Mouse (Mus musculus): ENCODE measurements at regions not wholly inside any gene's neighbourhood (a gene's known extent, or its start where the extent isn't known, plus 50 kb on each side); places are given as distances from the start of the nearest gene placed in this dataset.
"Not testable (repeated sequence)": the region's sequence is repeated elsewhere in the genome, so short reads cannot be mapped to it uniquely, and the experiment has no call there.

DNA sequence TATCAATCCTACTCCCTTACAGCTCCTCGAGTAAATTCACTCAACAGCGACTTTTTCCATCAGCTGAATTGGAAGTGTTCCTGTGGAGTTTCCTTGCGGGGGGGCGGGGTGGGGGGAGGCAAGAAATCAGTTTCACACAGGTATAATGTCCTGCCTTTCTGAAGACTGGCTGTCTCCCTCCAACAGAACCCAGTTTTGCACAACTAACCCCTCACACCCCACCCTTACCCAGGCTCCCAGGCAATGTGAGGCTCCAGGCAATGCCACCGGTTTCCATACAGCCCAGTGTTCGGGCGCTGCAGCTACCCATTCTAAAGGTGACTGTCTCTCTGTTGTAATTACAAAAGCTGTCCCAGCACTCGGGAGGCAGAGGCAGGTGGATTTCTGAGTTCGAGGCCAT lies 95.1 kb upstream of the Map3k1 start:
- Histone ChIP-seq H3K4me3 (ENCODE audit: low read depth, low read length) (no peak overlapping the region), H3K36me3 (replicated peaks) (no peaks in the 10 kb centered on the region), H3K27me3 (ENCODE audit: insufficient read depth, low read length) (no peaks in the 10 kb centered on the region), H3K9me3 (replicated peaks) (no peaks in the 10 kb centered on the region), H3K4me1 (ENCODE audit: insufficient read depth, low read depth, low read length) (peaks cover 28% of the 10 kb centered on the region)
- ATAC-seq (ENCODE audit: extremely low read depth, insufficient number of reproducible peaks, low FRiP score, poor library complexity, severe bottlenecking) (no peak), DNase-seq (ENCODE audit: low spot score) (no peak)
- TF ChIP-seq CTCF (IDR thresholded peaks at IDR 0.05; ENCODE audit: low read depth, low read length) = no peak
- no peak for TF ChIP-seq TAL1 (conservative IDR thresholded peaks at IDR 0.05; ENCODE audit: low read depth, low read length)
- no peak for TF ChIP-seq GATA2 (IDR thresholded peaks at IDR 0.05; ENCODE audit: borderline replicate concordance, low read depth, low read length)
- TF ChIP-seq GATA1 (IDR thresholded peaks at IDR 0.05; ENCODE audit: borderline replicate concordance, low read length) = no peak
- no peak for TF ChIP-seq POLR2AphosphoS5 (IDR thresholded peaks at IDR 0.05; ENCODE audit: insufficient replicate concordance, low read depth, low read length)

DNA sequence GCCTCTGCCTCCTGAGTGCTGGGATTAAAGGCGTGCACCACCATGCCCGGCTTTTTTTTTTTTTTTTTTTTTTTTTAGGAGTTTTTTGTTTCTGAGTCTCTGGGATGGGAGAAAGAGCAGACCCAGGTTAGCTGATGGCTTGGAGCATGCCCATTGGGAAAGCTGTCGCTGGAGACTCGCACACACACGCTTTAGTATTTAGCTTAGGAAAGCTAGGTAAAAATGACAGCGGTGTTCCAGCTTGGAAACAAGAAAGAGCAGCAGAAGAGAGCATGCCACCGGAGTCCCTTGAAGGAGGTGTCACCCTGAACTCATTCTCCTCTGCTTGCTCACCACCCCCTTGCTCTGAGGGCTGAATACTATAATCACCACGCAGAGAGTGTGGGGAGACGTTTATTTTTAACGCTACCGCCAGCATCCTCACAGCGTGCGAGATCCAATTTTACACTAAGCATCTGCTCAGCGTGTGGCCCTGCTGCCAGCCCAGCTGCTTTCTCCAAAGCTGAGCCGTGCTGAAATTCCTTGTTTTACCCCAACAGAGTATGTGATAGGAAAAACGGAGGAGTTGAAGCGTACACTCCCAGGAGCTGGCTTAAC lies 95.9 kb upstream of the Map3k1 start:
- DNase-seq (ENCODE audit: low spot score) (peak; percentile 25), ATAC-seq (ENCODE audit: extremely low read depth, insufficient number of reproducible peaks, low FRiP score, poor library complexity, severe bottlenecking) (0 out of 2 replicates have a peak, but pooled peaks have one; percentile 10)
- no peaks in the 10 kb centered on the region for H3K27me3 ChIP-seq (ENCODE audit: insufficient read depth, low read length)
- no peaks in the 10 kb centered on the region for H3K36me3 ChIP-seq (replicated peaks)
- no peaks in the 10 kb centered on the region for H3K9me3 ChIP-seq (replicated peaks)
- H3K4me1 ChIP-seq (ENCODE audit: insufficient read depth, low read depth, low read length) = peaks cover 33% of the 10 kb centered on the region
- TF ChIP-seq GATA2 (IDR thresholded peaks at IDR 0.05; ENCODE audit: borderline replicate concordance, low read depth, low read length) = no peak
- no peak for TF ChIP-seq TAL1 (conservative IDR thresholded peaks at IDR 0.05; ENCODE audit: low read depth, low read length)
- TF ChIP-seq CTCF (IDR thresholded peaks at IDR 0.05; ENCODE audit: low read depth, low read length) = no peak
- no peak for TF ChIP-seq POLR2AphosphoS5 (IDR thresholded peaks at IDR 0.05; ENCODE audit: insufficient replicate concordance, low read depth, low read length)
- TF ChIP-seq GATA1 (IDR thresholded peaks at IDR 0.05; ENCODE audit: borderline replicate concordance, low read length) = no peak
- H3K4me3 ChIP-seq (ENCODE audit: low read depth, low read length) = peak overlapping the region; percentile 58; the same call in 1 of the 2 replicates

GRCm38 (mm10) chr13:111905213-111905701 lies 96.5 kb upstream of the Map3k1 start:
- Histone ChIP-seq H3K36me3 (replicated peaks) (no peaks in the 10 kb centered on the region), H3K4me3 (ENCODE audit: low read depth, low read length) (peak overlapping the region; percentile 58; the same call in 1 of the 2 replicates), H3K9me3 (replicated peaks) (no peaks in the 10 kb centered on the region), H3K4me1 (ENCODE audit: insufficient read depth, low read depth, low read length) (peaks cover 38% of the 10 kb centered on the region), H3K27me3 (ENCODE audit: insufficient read depth, low read length) (no peaks in the 10 kb centered on the region)
- ATAC-seq (ENCODE audit: extremely low read depth, insufficient number of reproducible peaks, low FRiP score, poor library complexity, severe bottlenecking) (peak; percentile 93), DNase-seq (ENCODE audit: low spot score) (peak; percentile 68)
- TF ChIP-seq GATA1 (IDR thresholded peaks at IDR 0.05; ENCODE audit: borderline replicate concordance, low read length) = no peak
- TF ChIP-seq TAL1 (conservative IDR thresholded peaks at IDR 0.05; ENCODE audit: low read depth, low read length) = no peak
- no peak for TF ChIP-seq CTCF (IDR thresholded peaks at IDR 0.05; ENCODE audit: low read depth, low read length)
- TF ChIP-seq GATA2 (IDR thresholded peaks at IDR 0.05; ENCODE audit: borderline replicate concordance, low read depth, low read length) = no peak
- no peak for TF ChIP-seq POLR2AphosphoS5 (IDR thresholded peaks at IDR 0.05; ENCODE audit: insufficient replicate concordance, low read depth, low read length)

GRCm38 (mm10) chr13:111911071-111911470 lies 102.3 kb upstream of the Map3k1 start:
- Histone ChIP-seq H3K4me3 (ENCODE audit: low read depth, low read length) (no peak overlapping the region), H3K36me3 (replicated peaks) (no peaks in the 10 kb centered on the region), H3K27me3 (ENCODE audit: insufficient read depth, low read length) (no peaks in the 10 kb centered on the region), H3K9me3 (replicated peaks) (0 out of 2 replicates have a peak, but pooled peaks cover 2% of the 10 kb centered on the region), H3K4me1 (ENCODE audit: insufficient read depth, low read depth, low read length) (peaks cover 34% of the 10 kb centered on the region)
- ATAC-seq (ENCODE audit: extremely low read depth, insufficient number of reproducible peaks, low FRiP score, poor library complexity, severe bottlenecking) = no peak
- DNase-seq (ENCODE audit: low spot score) = no peak
- TF ChIP-seq TAL1 (conservative IDR thresholded peaks at IDR 0.05; ENCODE audit: low read depth, low read length) (no peak), CTCF (IDR thresholded peaks at IDR 0.05; ENCODE audit: low read depth, low read length) (no peak), GATA2 (IDR thresholded peaks at IDR 0.05; ENCODE audit: borderline replicate concordance, low read depth, low read length) (no peak), GATA1 (IDR thresholded peaks at IDR 0.05; ENCODE audit: borderline replicate concordance, low read length) (no peak), POLR2AphosphoS5 (IDR thresholded peaks at IDR 0.05; ENCODE audit: insufficient replicate concordance, low read depth, low read length) (no peak)

GRCm38 (mm10) chr13:111911661-111912312 lies 103.0 kb upstream of the Map3k1 start:
- peaks cover 5% of the 10 kb centered on the region; the same call in 1 of the 2 replicates for H3K27me3 ChIP-seq (ENCODE audit: insufficient read depth, low read length)
- peak; percentile 73 for ATAC-seq (ENCODE audit: extremely low read depth, insufficient number of reproducible peaks, low FRiP score, poor library complexity, severe bottlenecking)
- 0 out of 2 replicates have a peak, but pooled peaks cover 2% of the 10 kb centered on the region for H3K9me3 ChIP-seq (replicated peaks)
- no peaks in the 10 kb centered on the region for H3K36me3 ChIP-seq (replicated peaks)
- TF ChIP-seq GATA1 (IDR thresholded peaks at IDR 0.05; ENCODE audit: borderline replicate concordance, low read length) = no peak
- TF ChIP-seq TAL1 (conservative IDR thresholded peaks at IDR 0.05; ENCODE audit: low read depth, low read length) = no peak; the same call in 1 of the 2 replicates
- TF ChIP-seq CTCF (IDR thresholded peaks at IDR 0.05; ENCODE audit: low read depth, low read length) = no peak
- TF ChIP-seq GATA2 (IDR thresholded peaks at IDR 0.05; ENCODE audit: borderline replicate concordance, low read depth, low read length) = no peak
- TF ChIP-seq POLR2AphosphoS5 (IDR thresholded peaks at IDR 0.05; ENCODE audit: insufficient replicate concordance, low read depth, low read length) = no peak
- H3K4me3 ChIP-seq (ENCODE audit: low read depth, low read length) = no peak overlapping the region
- DNase-seq (ENCODE audit: low spot score) = peak; percentile 25
- peaks cover 38% of the 10 kb centered on the region for H3K4me1 ChIP-seq (ENCODE audit: insufficient read depth, low read depth, low read length)

- no peak for DNase-seq (ENCODE audit: low spot score)
- peaks cover 8% of the 10 kb centered on the region; the same call in 1 of the 2 replicates for H3K27me3 ChIP-seq (ENCODE audit: insufficient read depth, low read length)
- H3K36me3 ChIP-seq (replicated peaks) = no peaks in the 10 kb centered on the region
- no peak overlapping the region for H3K4me3 ChIP-seq (ENCODE audit: low read depth, low read length)
- 0 out of 2 replicates have a peak, but pooled peaks cover 2% of the 10 kb centered on the region for H3K9me3 ChIP-seq (replicated peaks)
- TF ChIP-seq CTCF (IDR thresholded peaks at IDR 0.05; ENCODE audit: low read depth, low read length) = no peak
- no peak for ATAC-seq (ENCODE audit: extremely low read depth, insufficient number of reproducible peaks, low FRiP score, poor library complexity, severe bottlenecking)
- H3K4me1 ChIP-seq (ENCODE audit: insufficient read depth, low read depth, low read length) = peaks cover 40% of the 10 kb centered on the region
Measured at GRCm38 (mm10) chr13:111914348-111914913, 105.6 kb upstream of the Map3k1 start.

DNA sequence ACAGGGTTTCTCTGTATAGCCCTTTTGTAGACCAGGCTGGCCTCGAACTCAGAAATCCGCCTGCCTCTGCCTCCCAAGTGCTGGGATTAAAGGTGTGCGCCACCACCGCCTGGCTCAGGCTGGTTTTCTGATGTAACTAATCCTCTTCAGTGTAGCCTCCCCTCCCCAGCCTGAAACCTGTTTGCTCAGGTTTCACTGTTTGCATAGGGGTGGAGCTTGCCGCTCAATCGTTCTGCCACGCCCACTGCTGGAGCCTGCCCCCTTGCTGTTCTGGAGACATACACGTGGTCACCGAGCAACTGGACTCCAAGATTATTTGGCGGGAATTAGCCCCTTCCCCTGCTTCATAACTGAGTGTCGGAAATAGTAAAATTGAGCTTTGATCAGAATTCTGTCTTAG lies 110.6 kb upstream of the Map3k1 start:
- not testable (repeated sequence) for H3K9me3 ChIP-seq (replicated peaks); H3K27me3 ChIP-seq (ENCODE audit: insufficient read depth, low read length); ATAC-seq (ENCODE audit: extremely low read depth, insufficient number of reproducible peaks, low FRiP score, poor library complexity, severe bottlenecking); H3K4me3 ChIP-seq (ENCODE audit: low read depth, low read length); DNase-seq (ENCODE audit: low spot score); H3K36me3 ChIP-seq (replicated peaks)
- peaks cover 15% of the 10 kb centered on the region; the same call in 1 of the 2 replicates for H3K4me1 ChIP-seq (ENCODE audit: insufficient read depth, low read depth, low read length)

Measured in G1E (cell line).